Mouse (Mus musculus) small intestine, adult 2 months (tissue): Measurements from ENCODE around the gene Olfr835. TPM values are rescaled to one million over a fixed set of nuclear protein-coding genes. Genes with fewer than 3 reads are reported as not detected.

Source experiments
- H3K27ac ChIP-seq: fragments of 200-500 bp; 2 replicates; pipeline ENCODE4 v1.5.1; 2012; ENCODE audit warnings: low read depth, low read length, control low read depth, inconsistent platforms; ENCODE audit not compliant: insufficient read depth
- H3K27me3 ChIP-seq: fragments of 200-500 bp; 2 replicates; pipeline ENCODE4 v1.6.1; 2012; ENCODE audit warnings: mild to moderate bottlenecking, moderate library complexity, low read length, inconsistent platforms; ENCODE audit not compliant: control insufficient read depth, insufficient read depth
- H3K36me3 ChIP-seq: fragments of 200-500 bp; 2 replicates; pipeline ENCODE4 v1.6.1; 2012; ENCODE audit warnings: mild to moderate bottlenecking, low read length, control low read depth, inconsistent platforms; ENCODE audit not compliant: control insufficient read depth, insufficient read depth
- H3K4me1 ChIP-seq: fragments of 200-500 bp; 2 replicates; pipeline ENCODE4 v1.6.1; 2012; ENCODE audit warnings: low read length, inconsistent platforms, mixed read lengths; ENCODE audit not compliant: control insufficient read depth, insufficient read depth, insufficient read length
- H3K4me3 ChIP-seq: fragments of 200-500 bp; 2 replicates; pipeline ENCODE4 v1.5.1; 2012; ENCODE audit warnings: low read depth, mild to moderate bottlenecking, control low read depth, inconsistent platforms, low read length, moderate library complexity
- CTCF ChIP-seq: fragments of 200-500 bp; IDR thresholded peaks from 2 replicates; pipeline ENCODE4 v1.5.1; 2012; ENCODE audit warnings: low read depth, mild to moderate bottlenecking, control low read depth, inconsistent platforms, low read length, moderate library complexity, mixed read lengths; ENCODE audit not compliant: insufficient replicate concordance, insufficient read length; ENCODE audit errors: extremely low read depth
- POLR2A ChIP-seq: fragments of 200-500 bp; IDR thresholded peaks from 2 replicates; pipeline ENCODE4 v1.6.1; 2012; ENCODE audit warnings: low read depth, mild to moderate bottlenecking, control low read depth, inconsistent platforms, low read length, moderate library complexity
- WGBS: fragments of 180-500 bp; shearing (Covaris S2); methylation state at CpG from one replicate; pipeline ENCODE4 v1.1.7; 2018; 5-methylcytosine and 5-hydroxymethylcytosine counted together
- polyA plus RNA-seq: library from polyadenylated mRNA; depleted of rRNA; stranded (reverse); fragments of >200 nt; gene quantifications from 2 replicates; pipeline ENCODE4 v1.2.3, GENCODE M21; 2012; rRNA removed

Gene Olfr835
- polyA plus RNA-seq = not detected in 2 replicates

GRCm38 (mm10) chr9:19032435-19032834, at the start of gene Olfr835:
Gene Olfr835, plus strand, starts transcription at chr9:19032735.
- WGBS = 35% methylated on average over 1 of the region's 1 CpGs
- H3K4me1 ChIP-seq = no peaks in the 10 kb centered on the region
- H3K27ac ChIP-seq = no peak within 1 kb of the TSS
- TF ChIP-seq CTCF (no peak), POLR2A (no peak)
- H3K27me3 ChIP-seq = no peaks in the 10 kb centered on the region
- H3K36me3 ChIP-seq = no peaks in the 10 kb centered on the region
- H3K4me3 ChIP-seq = no peak within 1 kb of the TSS

- TF ChIP-seq POLR2A = no peak
- TF ChIP-seq CTCF = no peak
- Histone ChIP-seq H3K4me1 (no peaks in the 10 kb centered on the region), H3K27ac (no peak within 1 kb of the TSS), H3K36me3 (no peaks in the 10 kb centered on the region), H3K27me3 (no peaks in the 10 kb centered on the region), H3K4me3 (no peak within 1 kb of the TSS)
- WGBS = 79% methylated on average over 3 of the region's 3 CpGs
These were observed 44.8 kb upstream of the Olfr835 start, which contains the start of gene Olfr834 for GRCm38 (mm10) chr9:18987690-18988089. Gene Olfr834, plus strand, starts transcription at chr9:18987990.

GRCm38 (mm10) chr9:19084986-19085385, 52.5 kb downstream of the Olfr835 start:
- Histone ChIP-seq H3K4me1 (no peaks in the 10 kb centered on the region), H3K27ac (no peak overlapping the region), H3K27me3 (no peaks in the 10 kb centered on the region), H3K36me3 (no peaks in the 10 kb centered on the region), H3K4me3 (no peak overlapping the region)
- 22% methylated on average over 3 of the region's 3 CpGs for WGBS
- TF ChIP-seq POLR2A = no peak
- TF ChIP-seq CTCF = no peak

Other genes starting within 250 kb of the Olfr835 start
- gene Olfr828, start 213.2 kb upstream of the Olfr835 start, polyA plus RNA-seq = not detected in 2 replicates
- not detected in 2 replicates for gene Olfr829, start 177.8 kb upstream of the Olfr835 start, polyA plus RNA-seq
- gene Olfr830, start 158.0 kb upstream of the Olfr835 start, polyA plus RNA-seq = not detected in 2 replicates
- not detected in 2 replicates for gene Olfr832, start 95.6 kb upstream of the Olfr835 start, polyA plus RNA-seq
- not detected in 2 replicates for gene Olfr834, start 44.7 kb upstream of the Olfr835 start, polyA plus RNA-seq
- gene Olfr836, start 87.6 kb downstream of the Olfr835 start, polyA plus RNA-seq = not detected in 2 replicates
- not detected in 2 replicates for gene Olfr837, start 103.6 kb downstream of the Olfr835 start, polyA plus RNA-seq
- gene Olfr839-ps1, start 144.6 kb downstream of the Olfr835 start, polyA plus RNA-seq = not detected in 2 replicates
- not detected in 2 replicates for gene Olfr843, start 219.3 kb downstream of the Olfr835 start, polyA plus RNA-seq